Mouse (Mus musculus) embryonic facial prominence, embryonic 15.5 days (tissue): ENCODE measurements at regions not wholly inside any gene's neighbourhood (a gene's known extent, or its start where the extent isn't known, plus 50 kb on each side); places are given as distances from the start of the nearest gene placed in this dataset.
A peak's percentile ranks its signal among the peaks of the same experiment; 100 is the strongest.

Experiments
- ATAC-seq: fragments of 200-750 bp; cut with Nextera tagmentation; 2 replicates; pipeline ENCODE4 v1.8.0; 2017; ENCODE audit warnings: low read depth, moderate TSS enrichment; ENCODE audit not compliant: insufficient number of reproducible peaks, low FRiP score, low TSS enrichment
- H3K27ac ChIP-seq: fragments of 300-500 bp; sonication (generic); replicated peaks from 2 replicates; pipeline ENCODE4 v1.5.1; 2015; ENCODE audit warnings: mild to moderate bottlenecking, inconsistent platforms
- H3K27me3 ChIP-seq: fragments of 300-500 bp; sonication (generic); 2 replicates; pipeline ENCODE4 v1.6.1; 2015; ENCODE audit warnings: inconsistent platforms
- H3K36me3 ChIP-seq: fragments of 300-500 bp; sonication (generic); 2 replicates; pipeline ENCODE4 v1.6.1; 2015; ENCODE audit warnings: mild to moderate bottlenecking, inconsistent platforms
- H3K4me1 ChIP-seq: fragments of 300-500 bp; sonication (generic); 2 replicates; pipeline ENCODE4 v1.6.1; 2015; ENCODE audit warnings: inconsistent platforms
- H3K4me2 ChIP-seq: fragments of 300-500 bp; sonication (generic); replicated peaks from 2 replicates; pipeline ENCODE4 v1.6.1; 2015; ENCODE audit warnings: mild to moderate bottlenecking, inconsistent platforms
- H3K4me3 ChIP-seq: fragments of 300-500 bp; sonication (generic); replicated peaks from 2 replicates; pipeline ENCODE4 v1.5.1; 2015; ENCODE audit warnings: mild to moderate bottlenecking, inconsistent platforms
- H3K9ac ChIP-seq: fragments of 300-500 bp; sonication (generic); 2 replicates; pipeline ENCODE4 v1.6.1; 2015; ENCODE audit warnings: inconsistent platforms
- H3K9me3 ChIP-seq: fragments of 300-500 bp; sonication (generic); replicated peaks from 2 replicates; pipeline ENCODE4 v1.6.1; 2016; ENCODE audit warnings: inconsistent platforms
- WGBS: fragments of 180-500 bp; shearing (Covaris S2); methylation state at CpG from one replicate; pipeline ENCODE4 v1.1.7; 2015; 5-methylcytosine and 5-hydroxymethylcytosine counted together

DNA sequence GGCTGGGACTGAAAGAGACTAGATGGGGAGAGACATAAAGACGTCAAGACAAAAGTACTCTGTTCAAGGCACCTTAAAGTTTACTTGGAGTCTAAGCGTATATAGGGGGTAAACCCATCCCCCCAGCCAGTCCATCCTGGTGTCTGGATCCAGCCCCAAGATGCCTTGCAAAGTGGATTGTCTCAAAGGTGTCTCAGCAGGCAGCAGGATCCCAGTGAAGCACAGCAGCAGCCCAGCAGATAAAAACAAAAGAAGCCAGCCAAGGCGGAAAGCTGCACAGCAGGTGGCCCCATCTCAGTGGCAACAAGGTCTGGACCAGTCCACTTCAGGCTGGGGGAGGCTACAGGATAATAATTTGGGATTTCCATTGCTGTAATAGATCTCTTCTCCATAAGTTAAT lies 72.0 kb upstream of the Col5a2 start:
- Histone ChIP-seq H3K4me1 (no peaks in the 10 kb centered on the region), H3K36me3 (no peaks in the 10 kb centered on the region), H3K9ac (no peak overlapping the region), H3K27ac (no peak overlapping the region), H3K4me3 (no peak overlapping the region), H3K27me3 (no peaks in the 10 kb centered on the region), H3K4me2 (no peak overlapping the region), H3K9me3 (no peaks in the 10 kb centered on the region)
- 33% methylated on average over 3 of the region's 3 CpGs for WGBS
- ATAC-seq: no peak

DNA sequence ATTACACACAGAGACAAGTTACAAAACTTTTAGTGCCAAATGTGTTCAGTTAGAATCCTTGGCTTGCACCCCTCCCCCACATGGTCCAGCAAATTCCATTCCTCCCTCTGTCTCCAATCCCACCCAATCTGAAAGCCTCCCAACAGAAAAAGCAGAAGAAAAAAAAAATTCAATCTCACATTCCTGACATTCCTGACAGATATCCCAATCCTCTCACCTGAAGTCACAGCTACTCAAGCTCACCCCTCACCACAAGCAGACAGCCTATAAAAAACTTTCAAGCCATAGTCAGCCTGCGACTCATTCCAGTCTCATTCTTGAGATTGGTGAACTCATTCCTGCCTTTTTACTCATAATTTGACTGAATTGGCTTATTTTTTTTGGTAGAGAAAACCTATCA lies 77.4 kb upstream of the Col5a2 start:
- no peak for ATAC-seq
- Histone ChIP-seq H3K4me2 (no peak overlapping the region), H3K4me1 (no peaks in the 10 kb centered on the region), H3K27ac (no peak overlapping the region), H3K4me3 (no peak overlapping the region), H3K9me3 (no peaks in the 10 kb centered on the region), H3K9ac (no peak overlapping the region), H3K36me3 (no peaks in the 10 kb centered on the region), H3K27me3 (no peaks in the 10 kb centered on the region)
- WGBS: 58% methylated on average over 1 of the region's 1 CpGs

DNA sequence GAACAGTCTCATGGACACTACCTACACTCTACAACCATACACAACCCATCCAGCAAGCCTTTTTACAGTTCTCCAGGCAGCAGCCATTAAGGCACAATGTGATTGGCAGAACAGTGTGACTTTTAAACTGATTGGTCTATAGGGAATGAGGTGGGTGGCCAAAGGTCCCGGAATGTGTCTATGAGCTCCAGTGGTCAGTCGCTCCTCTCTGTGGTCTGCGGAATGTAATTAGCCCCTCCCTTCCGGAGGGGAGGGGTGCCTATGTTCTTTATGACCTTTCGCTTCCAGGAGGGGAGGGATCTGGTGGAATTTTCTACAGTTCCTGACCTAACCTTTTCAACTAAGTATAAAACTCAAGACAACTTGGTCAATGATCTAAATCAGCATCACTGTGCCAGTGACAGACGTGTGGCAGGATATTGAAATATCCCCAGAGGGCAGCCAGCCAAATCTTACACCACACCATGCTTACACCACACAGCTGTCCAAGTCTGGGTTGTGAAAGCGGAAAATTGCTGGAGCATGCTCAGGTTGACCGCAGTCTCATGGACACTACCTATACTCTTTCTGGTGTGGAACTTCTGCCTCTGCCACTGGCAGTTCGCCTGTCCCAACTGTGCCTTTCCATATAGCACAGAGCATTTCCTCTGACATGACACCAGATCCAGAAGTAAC lies 84.4 kb upstream of the Col5a2 start:
- Histone ChIP-seq H3K4me3 (no peak overlapping the region), H3K36me3 (no peaks in the 10 kb centered on the region), H3K4me2 (no peak overlapping the region), H3K9ac (no peak overlapping the region), H3K4me1 (no peaks in the 10 kb centered on the region), H3K27me3 (no peaks in the 10 kb centered on the region), H3K9me3 (no peaks in the 10 kb centered on the region), H3K27ac (no peak overlapping the region)
- no peak for ATAC-seq
- 71% methylated on average over 9 of the region's 9 CpGs for WGBS

DNA sequence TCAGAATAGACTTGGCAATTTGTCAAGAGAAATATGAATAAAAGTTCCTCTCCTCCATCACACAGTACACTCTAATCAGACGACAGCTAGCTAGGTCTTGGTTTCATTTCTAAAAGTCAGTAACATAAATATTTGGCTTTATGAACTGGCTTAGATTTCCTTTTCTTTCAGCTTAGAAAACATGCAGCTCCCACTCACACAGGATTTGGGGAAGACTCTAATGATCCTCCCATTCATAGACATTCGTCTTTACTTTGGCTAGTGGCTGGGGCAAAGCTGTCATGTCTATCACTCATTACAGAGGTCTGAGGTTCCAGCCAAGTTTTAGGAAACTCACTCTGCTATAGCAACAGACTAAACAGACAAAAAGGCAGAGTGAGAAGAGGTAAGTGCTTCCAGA lies 94.2 kb upstream of the Col5a2 start:
- 18% methylated on average over 2 of the region's 2 CpGs for WGBS
- no peak for ATAC-seq
- Histone ChIP-seq H3K4me1 (no peaks in the 10 kb centered on the region), H3K4me3 (no peak overlapping the region), H3K9me3 (no peaks in the 10 kb centered on the region), H3K4me2 (no peak overlapping the region), H3K27me3 (no peaks in the 10 kb centered on the region), H3K9ac (no peak overlapping the region), H3K27ac (peak overlapping the region; percentile 34; the same call in 1 of the 2 replicates), H3K36me3 (no peaks in the 10 kb centered on the region)

DNA sequence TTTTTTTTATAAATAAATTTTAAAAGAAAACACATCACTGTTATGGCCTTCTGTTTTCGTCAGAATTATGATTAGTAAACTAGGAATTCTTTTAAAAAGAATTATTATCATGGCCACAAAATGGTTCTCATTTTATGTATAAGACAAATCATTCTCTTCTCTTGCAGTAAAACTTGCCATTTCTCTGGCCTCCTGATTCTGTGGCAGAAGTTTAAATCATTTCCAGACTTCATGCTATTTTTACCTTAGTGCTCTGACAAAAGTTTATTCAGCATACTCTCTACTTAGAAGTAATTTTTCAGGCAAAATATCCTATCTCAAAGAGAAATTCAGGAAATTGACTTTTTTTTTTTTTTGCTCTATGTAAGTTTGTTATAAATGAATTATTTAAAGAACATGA lies 96.3 kb upstream of the Col5a2 start:
- Histone ChIP-seq H3K27me3 (no peaks in the 10 kb centered on the region), H3K36me3 (no peaks in the 10 kb centered on the region), H3K4me3 (no peak overlapping the region), H3K4me1 (no peaks in the 10 kb centered on the region), H3K9me3 (no peaks in the 10 kb centered on the region), H3K4me2 (no peak overlapping the region), H3K27ac (peak overlapping the region; percentile 58; the same call in 1 of the 2 replicates), H3K9ac (no peak overlapping the region)
- ATAC-seq: no peak
- 43% methylated on average over 1 of the region's 1 CpGs for WGBS

DNA sequence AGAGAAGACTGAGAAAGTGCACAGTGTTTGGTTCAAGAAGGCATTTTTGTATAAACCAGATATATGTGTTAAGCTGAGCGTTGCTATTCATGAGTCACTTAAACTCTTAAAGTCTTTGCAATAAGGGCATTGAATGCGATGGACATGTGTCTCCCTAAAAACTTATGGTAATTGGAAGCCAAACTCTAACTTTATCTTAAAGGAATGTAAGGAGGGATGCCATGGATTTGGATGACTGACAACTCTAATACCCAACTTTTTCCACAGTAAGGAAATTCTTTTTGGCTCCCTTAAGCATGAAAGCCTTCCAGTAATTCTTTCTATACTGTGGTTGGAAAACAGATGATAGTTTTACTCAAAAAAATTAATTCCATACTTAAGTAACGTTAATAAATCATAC lies 96.9 kb upstream of the Col5a2 start:
- no peaks in the 10 kb centered on the region for H3K27me3 ChIP-seq
- H3K4me3 ChIP-seq: no peak overlapping the region
- no peak for ATAC-seq
- no peaks in the 10 kb centered on the region for H3K9me3 ChIP-seq
- H3K4me1 ChIP-seq: no peaks in the 10 kb centered on the region
- peak overlapping the region; percentile 58 for H3K27ac ChIP-seq
- WGBS: 30% methylated on average over 3 of the region's 3 CpGs
- no peak overlapping the region for H3K4me2 ChIP-seq
- H3K36me3 ChIP-seq: no peaks in the 10 kb centered on the region
- H3K9ac ChIP-seq: no peak overlapping the region

DNA sequence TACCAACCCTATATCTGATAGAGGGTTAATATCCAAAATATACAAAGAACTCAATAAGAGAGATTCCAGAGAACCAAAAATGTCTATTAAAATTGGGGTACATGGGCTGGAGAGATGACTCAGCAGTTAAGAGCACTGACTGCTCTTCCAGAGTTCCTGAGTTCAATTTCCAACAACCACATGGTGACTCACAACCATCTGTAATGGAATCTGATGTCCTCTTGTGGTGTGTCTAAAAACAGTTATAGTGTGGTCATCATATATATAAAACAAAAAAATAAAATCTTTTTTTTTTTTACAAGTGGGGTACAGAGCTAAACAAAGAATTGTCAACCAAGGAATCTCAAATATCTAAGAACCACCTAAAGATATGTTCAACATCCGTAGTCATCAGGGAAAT lies 102.5 kb upstream of the Col5a2 start:
- no peaks in the 10 kb centered on the region for H3K4me1 ChIP-seq
- ATAC-seq: no peak
- no peak overlapping the region for H3K4me3 ChIP-seq
- H3K27me3 ChIP-seq: no peaks in the 10 kb centered on the region
- H3K27ac ChIP-seq: no peak overlapping the region
- H3K9me3 ChIP-seq: no peaks in the 10 kb centered on the region
- no peak overlapping the region for H3K4me2 ChIP-seq
- WGBS: 68% methylated on average over 1 of the region's 1 CpGs
- no peak overlapping the region for H3K9ac ChIP-seq
- H3K36me3 ChIP-seq: no peaks in the 10 kb centered on the region

DNA sequence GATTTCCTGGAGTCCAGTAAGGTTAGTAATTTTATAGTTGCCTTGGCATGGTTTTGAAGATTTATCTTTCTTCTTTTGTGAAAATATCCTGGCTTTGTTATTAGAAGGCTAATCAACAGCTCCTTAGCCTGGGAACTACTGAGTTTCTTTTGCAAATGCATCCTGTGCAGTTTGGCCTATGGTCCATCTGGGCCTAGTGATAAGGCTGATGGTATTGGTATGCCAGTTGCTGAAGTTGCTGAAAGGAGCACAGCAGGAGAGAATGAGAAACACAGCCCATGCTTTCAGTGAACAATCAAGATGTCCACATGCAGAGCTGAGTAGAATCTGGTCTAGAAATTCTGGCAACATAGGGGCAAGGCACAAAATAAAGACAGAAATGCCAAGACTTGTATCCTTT lies 105.2 kb upstream of the Col5a2 start:
- Histone ChIP-seq H3K4me3 (no peak overlapping the region), H3K4me2 (no peak overlapping the region), H3K9me3 (no peaks in the 10 kb centered on the region), H3K9ac (no peak overlapping the region), H3K27me3 (no peaks in the 10 kb centered on the region), H3K4me1 (no peaks in the 10 kb centered on the region), H3K27ac (no peak overlapping the region), H3K36me3 (no peaks in the 10 kb centered on the region)
- ATAC-seq: no peak

DNA sequence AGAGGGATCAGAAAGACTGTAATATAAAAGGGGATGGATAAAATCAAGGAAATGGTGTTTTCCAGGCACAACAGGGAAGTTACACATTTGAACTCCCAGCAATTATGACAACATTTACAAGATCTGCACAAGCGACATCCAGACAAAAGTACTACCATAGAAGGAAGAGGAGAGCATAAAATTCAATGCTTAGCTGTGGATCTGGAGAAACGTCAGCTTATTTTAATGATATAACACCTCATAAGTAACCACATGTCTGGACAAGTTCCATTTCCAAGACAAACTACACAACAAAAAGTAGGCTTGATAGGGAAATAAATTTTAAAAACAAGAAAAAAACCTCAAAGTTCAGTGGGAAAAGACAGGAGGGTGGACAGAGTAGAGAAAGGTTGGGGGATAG lies 115.9 kb upstream of the Col5a2 start:
- ATAC-seq: no peak
- no peaks in the 10 kb centered on the region for H3K4me1 ChIP-seq
- no peaks in the 10 kb centered on the region for H3K9me3 ChIP-seq
- WGBS: 68% methylated on average over 2 of the region's 2 CpGs
- no peaks in the 10 kb centered on the region for H3K27me3 ChIP-seq
- no peak overlapping the region for H3K9ac ChIP-seq
- no peak overlapping the region for H3K4me3 ChIP-seq
- H3K36me3 ChIP-seq: no peaks in the 10 kb centered on the region
- no peak overlapping the region for H3K27ac ChIP-seq
- H3K4me2 ChIP-seq: no peak overlapping the region

DNA sequence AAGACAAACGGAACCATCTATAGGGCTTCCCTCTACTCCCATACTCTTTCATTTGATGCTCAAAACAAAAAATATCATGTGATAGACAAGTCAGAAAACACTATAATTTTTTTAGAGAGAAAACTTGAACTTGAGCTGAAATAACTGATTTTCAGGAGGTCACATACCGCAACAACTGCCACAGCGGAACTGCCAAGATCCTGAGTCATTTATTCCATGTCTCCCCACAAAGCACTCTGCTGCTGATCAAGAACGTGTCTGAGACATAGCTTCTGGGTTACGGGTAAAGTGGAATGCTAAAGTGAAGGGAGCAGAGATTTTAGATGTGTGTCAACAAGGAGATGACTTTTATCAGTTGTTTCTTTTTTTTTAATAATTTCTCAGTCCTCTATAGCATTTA lies 122.8 kb upstream of the Col5a2 start:
- Histone ChIP-seq H3K9me3 (no peaks in the 10 kb centered on the region), H3K27me3 (no peaks in the 10 kb centered on the region), H3K4me1 (no peaks in the 10 kb centered on the region), H3K36me3 (no peaks in the 10 kb centered on the region), H3K4me3 (no peak overlapping the region), H3K27ac (0 out of 2 replicates have a peak overlapping the region, but pooled peaks have one; percentile 39), H3K9ac (no peak overlapping the region), H3K4me2 (no peak overlapping the region)
- no peak for ATAC-seq
- 67% methylated on average over 5 of the region's 5 CpGs for WGBS

DNA sequence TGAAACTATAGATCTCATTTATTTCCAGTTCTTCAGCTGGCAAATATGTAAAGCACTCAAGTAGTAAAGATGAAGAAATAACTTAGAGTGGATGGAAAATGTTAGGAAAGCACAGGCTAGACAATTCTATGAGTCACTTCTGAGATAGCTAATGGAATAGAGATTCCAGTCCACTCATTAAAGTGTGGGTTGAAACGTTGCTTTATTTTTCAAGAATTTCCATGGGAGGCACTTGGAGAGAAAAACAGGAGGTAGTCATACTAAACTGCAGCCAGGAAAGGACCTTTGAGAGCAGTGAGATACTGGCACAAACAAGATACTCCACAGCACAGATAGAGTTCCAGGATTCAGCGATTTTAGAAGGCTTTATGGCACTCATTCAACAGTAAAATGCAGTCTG lies 123.7 kb upstream of the Col5a2 start:
- Histone ChIP-seq H3K9me3 (no peaks in the 10 kb centered on the region), H3K9ac (no peak overlapping the region), H3K36me3 (no peaks in the 10 kb centered on the region), H3K27me3 (no peaks in the 10 kb centered on the region), H3K27ac (peak overlapping the region; percentile 39), H3K4me3 (no peak overlapping the region), H3K4me1 (no peaks in the 10 kb centered on the region), H3K4me2 (no peak overlapping the region)
- 45% methylated on average over 2 of the region's 2 CpGs for WGBS
- ATAC-seq: no peak

DNA sequence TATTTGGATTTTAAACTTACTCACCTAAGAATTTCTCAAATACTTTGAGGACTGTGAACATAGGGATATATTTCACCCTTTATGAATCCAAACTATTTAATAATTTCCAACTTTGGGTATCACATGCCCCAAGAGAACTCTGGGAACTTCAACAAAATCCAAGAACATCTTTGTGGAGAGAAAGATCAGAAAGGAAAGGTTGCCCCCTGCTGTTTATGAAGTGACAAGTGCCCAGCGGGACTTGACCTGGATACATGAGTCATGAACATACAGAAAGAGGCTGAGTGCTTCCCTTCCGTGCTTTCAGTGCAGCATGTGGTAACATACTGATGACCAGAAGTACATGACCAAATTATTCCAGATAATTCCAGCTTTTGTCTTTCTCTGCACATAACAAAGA lies 124.8 kb upstream of the Col5a2 start:
- no peaks in the 10 kb centered on the region for H3K9me3 ChIP-seq
- no peak overlapping the region for H3K9ac ChIP-seq
- H3K4me3 ChIP-seq: no peak overlapping the region
- H3K27me3 ChIP-seq: no peaks in the 10 kb centered on the region
- no peak overlapping the region for H3K27ac ChIP-seq
- ATAC-seq: no peak
- no peaks in the 10 kb centered on the region for H3K4me1 ChIP-seq
- no peak overlapping the region for H3K4me2 ChIP-seq
- H3K36me3 ChIP-seq: no peaks in the 10 kb centered on the region
- WGBS: 7% methylated on average over 2 of the region's 2 CpGs
